Mouse (Mus musculus) CH12.LX (cell line): ENCODE measurements around the gene Hist2h2bb. TPM values are rescaled to one million over a fixed set of nuclear protein-coding genes. Genes with fewer than 3 reads are reported as not detected.

ENCODE experiments used
- DNase-seq: peaks from one replicate; pipeline ENCODE4 v3.0.0-alpha.2; 2013; ENCODE audit errors: extremely low read depth
- H3K27ac ChIP-seq: 2 replicates; pipeline ENCODE4 v1.5.1; 2012; ENCODE audit warnings: low read depth, mild to moderate bottlenecking, control low read depth, moderate library complexity; ENCODE audit not compliant: insufficient read depth
- H3K27me3 ChIP-seq: replicated peaks from 2 replicates; pipeline ENCODE3; 2012; ENCODE audit warnings: inconsistent platforms
- H3K36me3 ChIP-seq, 2 experiments: replicated peaks in 1 of 2; 2 replicates each; pipeline versions ENCODE3 to v1.6.1; 2012; ENCODE audit warnings: inconsistent platforms in 1 of 2, low read length in 1 of 2, mild to moderate bottlenecking in 1 of 2, mixed read lengths in 1 of 2, moderate library complexity in 1 of 2; ENCODE audit not compliant: control insufficient read depth in 1 of 2, insufficient read depth in 1 of 2
- H3K4me1 ChIP-seq, 2 experiments: 2 replicates each; pipeline ENCODE4 v1.6.1; 2012; ENCODE audit warnings: inconsistent platforms in 1 of 2, moderate library complexity in 1 of 2; ENCODE audit not compliant: insufficient read depth in 2 of 2, control insufficient read depth in 1 of 2
- H3K4me2 ChIP-seq: 2 replicates; pipeline ENCODE4 v1.6.1; 2012; ENCODE audit warnings: low read depth, mild to moderate bottlenecking, control low read depth; ENCODE audit not compliant: poor library complexity, insufficient read depth, severe bottlenecking
- H3K4me3 ChIP-seq, 3 experiments: fragments of 150-350 bp in 1 of 3; sonication (generic) in 1 of 3; replicated peaks in 1 of 3; 2 replicates each; pipeline versions ENCODE3 to v1.5.1; 2011 to 2012; ENCODE audit warnings: low read depth in 2 of 3, low read length in 2 of 3, mild to moderate bottlenecking in 2 of 3, moderate library complexity in 2 of 3, control low read depth in 1 of 3, improper control_type of control experiment in 1 of 3, inconsistent platforms in 1 of 3, mixed read lengths in 1 of 3; ENCODE audit not compliant: poor library complexity in 1 of 3
- H3K79me2 ChIP-seq: replicated peaks from 2 replicates; pipeline ENCODE4 v1.6.1; 2012; ENCODE audit warnings: mild to moderate bottlenecking, moderate library complexity; ENCODE audit not compliant: control insufficient read depth, poor library complexity, insufficient read depth, severe bottlenecking; ENCODE audit errors: extremely low read depth
- H3K9ac ChIP-seq: 2 replicates; pipeline ENCODE4 v1.6.1; 2012; ENCODE audit warnings: low read depth, mild to moderate bottlenecking, control low read depth, moderate library complexity; ENCODE audit not compliant: insufficient read depth
- H3K9me3 ChIP-seq: replicated peaks from 2 replicates; pipeline ENCODE3; 2012; ENCODE audit warnings: low read length, inconsistent platforms, mixed read lengths
- BHLHE40 ChIP-seq: IDR thresholded peaks from 2 replicates; pipeline ENCODE4 v1.6.1; 2011; ENCODE audit warnings: mild to moderate bottlenecking, low read depth, low read length, improper control_type of control experiment
- CTCF ChIP-seq, 2 experiments: IDR thresholded peaks in 1 of 2; conservative IDR thresholded peaks in 1 of 2; 2 replicates each; pipeline ENCODE4 v1.5.1; 2011 to 2012; ENCODE audit warnings: low read depth in 2 of 2, low read length in 2 of 2, improper control_type of control experiment in 1 of 2, inconsistent platforms in 1 of 2, mild to moderate bottlenecking in 1 of 2, moderate library complexity in 1 of 2
- EP300 ChIP-seq: IDR thresholded peaks from 2 replicates; pipeline ENCODE4 v1.6.1; 2011; ENCODE audit warnings: low read length, improper control_type of control experiment
- ETS1 ChIP-seq: conservative IDR thresholded peaks from 2 replicates; pipeline ENCODE4 v1.6.1; 2012; ENCODE audit warnings: low read depth, mild to moderate bottlenecking, inconsistent platforms, low read length, improper control_type of control experiment, moderate library complexity
- GABPA ChIP-seq: IDR thresholded peaks from 2 replicates; pipeline ENCODE4 v1.6.1; 2012; ENCODE audit warnings: low read depth, low read length, improper control_type of control experiment, inconsistent platforms; ENCODE audit not compliant: insufficient replicate concordance
- IRF4 ChIP-seq: IDR thresholded peaks from 2 replicates; pipeline ENCODE4 v1.6.1; 2014; ENCODE audit warnings: low read depth, mild to moderate bottlenecking, inconsistent platforms, low read length, improper control_type of control experiment
- KAT2A ChIP-seq: IDR thresholded peaks from 2 replicates; pipeline ENCODE4 v1.6.1; 2012; ENCODE audit warnings: low read length, improper control_type of control experiment, inconsistent platforms; ENCODE audit not compliant: insufficient replicate concordance
- MAZ ChIP-seq: IDR thresholded peaks from 2 replicates; pipeline ENCODE4 v1.6.1; 2012; ENCODE audit warnings: low read depth, mild to moderate bottlenecking, inconsistent platforms, low read length, improper control_type of control experiment, moderate library complexity
- MXI1 ChIP-seq: IDR thresholded peaks from 2 replicates; pipeline ENCODE4 v1.6.1; 2011; ENCODE audit warnings: mild to moderate bottlenecking, low read depth, low read length, improper control_type of control experiment
- POLR2AphosphoS2 ChIP-seq: IDR thresholded peaks from 2 replicates; pipeline ENCODE4 v1.6.1; 2011; ENCODE audit warnings: low read depth, low read length, improper control_type of control experiment
- RAD21 ChIP-seq: IDR thresholded peaks from 2 replicates; pipeline ENCODE4 v1.6.1; 2011; ENCODE audit warnings: low read depth, mild to moderate bottlenecking, low read length, improper control_type of control experiment, moderate library complexity
- RCOR1 ChIP-seq: conservative IDR thresholded peaks from 2 replicates; pipeline ENCODE4 v1.6.1; 2012; ENCODE audit warnings: low read depth, mild to moderate bottlenecking, inconsistent platforms, low read length, improper control_type of control experiment
- SIN3A ChIP-seq: IDR thresholded peaks from 2 replicates; pipeline ENCODE4 v1.6.1; 2012; ENCODE audit warnings: low read length, improper control_type of control experiment, inconsistent platforms
- SMC3 ChIP-seq: IDR thresholded peaks from 2 replicates; pipeline ENCODE4 v1.6.1; 2011; ENCODE audit warnings: low read depth, low read length, improper control_type of control experiment
- TCF12 ChIP-seq: IDR thresholded peaks from 2 replicates; pipeline ENCODE4 v1.6.1; 2014; ENCODE audit warnings: low read depth, mild to moderate bottlenecking, inconsistent platforms, low read length, improper control_type of control experiment
- USF2 ChIP-seq: conservative IDR thresholded peaks from 2 replicates; pipeline ENCODE4 v1.6.1; 2011; ENCODE audit warnings: low read depth, low read length, improper control_type of control experiment
- ZC3H11A ChIP-seq: IDR thresholded peaks from 2 replicates; pipeline ENCODE4 v1.6.1; 2012; ENCODE audit warnings: low read depth, mild to moderate bottlenecking, inconsistent platforms, low read length, improper control_type of control experiment
- ZMIZ1 ChIP-seq: IDR thresholded peaks from 2 replicates; pipeline ENCODE4 v1.6.1; 2012; ENCODE audit warnings: low read depth, mild to moderate bottlenecking, inconsistent platforms, low read length, improper control_type of control experiment
- ZNF384 ChIP-seq: IDR thresholded peaks from 2 replicates; pipeline ENCODE4 v1.6.1; 2012; ENCODE audit warnings: low read depth, low read length, improper control_type of control experiment, inconsistent platforms
- dilution Hi-C: fragments of 300-500 bp; cut with MboI; formaldehyde crosslinking; loops from 2 replicates; pipeline ENCODE4 v1.14.3; 2020; ENCODE audit warnings: low sequenced_read_pairs; ENCODE audit not compliant: extremely low pct_unique_long_range_greater_than_20kb, extremely low pct_ligation_motif_present
- in situ Hi-C: fragments of 300-500 bp; cut with MboI; formaldehyde crosslinking; loops from 3 replicates; pipeline ENCODE4 v1.14.3; 2019; ENCODE audit warnings: low sequenced_read_pairs, low pct_ligation_motif_present, low pct_unique_long_range_greater_than_20kb, mixed read lengths
- polyA plus RNA-seq: library from polyadenylated mRNA; unstranded; fragments of >175 nt; gene quantifications from 2 replicates; pipeline ENCODE4 v1.2.1, GENCODE M21; 2012; ENCODE audit warnings: low read depth; ENCODE audit not compliant: insufficient read length
- total RNA-seq, 2 experiments: library from RNA; depleted of rRNA; stranded (reverse); fragments of 300-350 nt in 1 of 2; fragments of >200 nt in 1 of 2; gene quantifications; 2 replicates each; pipeline ENCODE4 v1.2.3; 2012 to 2014

Gene Hist2h2bb
- total and polyA plus RNA-seq, 3 experiments, result 4.1 to 2,265 (median 51.9) TPM

- no peak for TF ChIP-seq ETS1
Measured at GRCm38 (mm10) chr3:96277800-96278624, 8.5 kb downstream of the Hist2h2bb start (continued).

GRCm38 (mm10) chr3:96280660-96281059 is 11.1 kb downstream of the Hist2h2bb start:
- TF ChIP-seq EP300 (no peak), POLR2AphosphoS2 (no peak), MXI1 (no peak), MAZ (no peak), ZMIZ1 (no peak), GABPA (no peak), RAD21 (peak; percentile 42), KAT2A (no peak), CTCF (conservative IDR thresholded peaks at IDR 0.05 in 1 of 2, IDR thresholded peaks at IDR 0.05 in 1 of 2; ENCODE audit: low read depth in 2 of 2, low read length in 2 of 2) (peak in 1 of 2 experiments; percentile 47; a peak in 2 of 4 replicates), RCOR1 (no peak), BHLHE40 (no peak), USF2 (no peak), ZC3H11A (no peak)
- no peaks in the 10 kb centered on the region for H3K79me2 ChIP-seq
- in situ Hi-C loops, result loop anchor here (5.0 to 25.0 kb wide), 3 partner anchors 54 to 257 kb away; partner anchors contain the start of gene Hfe2
- no peak overlapping the region for H3K4me3 ChIP-seq
- H3K9ac ChIP-seq, result no peak overlapping the region
- dilution Hi-C loops, result no loop called here
- peaks cover 21% of the 10 kb centered on the region for H3K27me3 ChIP-seq
- no peaks in the 10 kb centered on the region for H3K36me3 ChIP-seq
- H3K27ac ChIP-seq, result no peak overlapping the region
- H3K4me1 ChIP-seq, result peaks cover 0 to 18% of the 10 kb centered on the region in 2 experiments; a peak in 2 of 4 replicates
- no peak overlapping the region for H3K4me2 ChIP-seq
- peaks cover 3% of the 10 kb centered on the region for H3K9me3 ChIP-seq
- DNase-seq, result no peak

GRCm38 (mm10) chr3:96284457-96284856 is 14.9 kb downstream of the Hist2h2bb start:
- Histone ChIP-seq H3K4me1 (peaks cover 0 to 6% of the 10 kb centered on the region in 2 experiments; a peak in 2 of 4 replicates), H3K27me3 (peaks cover 25% of the 10 kb centered on the region), H3K4me3 (no peak overlapping the region), H3K9me3 (peaks cover 7% of the 10 kb centered on the region), H3K36me3 (no peaks in the 10 kb centered on the region), H3K27ac (no peak overlapping the region), H3K79me2 (no peaks in the 10 kb centered on the region), H3K4me2 (peak overlapping the region; percentile 30; the same call in 1 of the 2 replicates), H3K9ac (no peak overlapping the region)
- dilution Hi-C loops (no loop called here), in situ Hi-C loops (loop anchor here (5.0 to 25.0 kb wide), 3 partner anchors 50 to 253 kb away; partner anchors contain the start of gene Hfe2)
- peak; percentile 45 for DNase-seq
- 0 out of 2 replicates have a peak, but pooled peaks have one; percentile 12 for TF ChIP-seq ZNF384
- TF ChIP-seq TCF12, result no peak
- peak; percentile 77 for TF ChIP-seq RAD21
- 0 out of 2 replicates have a peak, but pooled peaks have one; percentile 46 for TF ChIP-seq SIN3A
- peak; percentile 42 for TF ChIP-seq SMC3
- TF ChIP-seq IRF4, result peak; percentile 78
- TF ChIP-seq EP300, result peak; percentile 67
- peak in 1 of 2 experiments; percentile 72; a peak in 2 of 4 replicates for TF ChIP-seq CTCF (conservative IDR thresholded peaks at IDR 0.05 in 1 of 2, IDR thresholded peaks at IDR 0.05 in 1 of 2; ENCODE audit: low read depth in 2 of 2, low read length in 2 of 2)
- no peak for TF ChIP-seq ZC3H11A
